Mouse (Mus musculus): Measurements from ENCODE around the gene Spg21.

DNA sequence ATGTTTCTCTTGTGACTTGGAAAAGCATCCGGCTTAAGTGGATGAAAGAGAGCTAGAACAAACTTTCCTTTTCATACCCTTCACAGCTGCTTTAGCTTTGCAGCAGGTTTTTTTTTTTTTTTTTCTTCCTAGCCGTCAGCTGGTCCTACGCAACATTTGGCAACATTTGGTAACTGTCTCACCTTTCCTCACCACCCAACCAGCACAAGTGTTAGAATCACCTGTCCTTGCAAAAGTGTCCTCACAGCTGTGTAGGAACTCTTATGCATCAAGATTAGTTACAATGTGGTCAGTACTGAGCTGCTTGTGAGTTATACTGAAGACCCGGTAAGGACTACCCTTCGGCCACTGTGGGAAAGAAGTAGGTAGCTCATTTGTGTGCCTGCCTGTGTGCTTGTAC lies 1.8 kb downstream of the Spg21 start:
- TF ChIP-seq CTCF (IDR thresholded peaks at IDR 0.05; ENCODE audit: borderline replicate concordance, extremely low read depth, insufficient read depth, insufficient read length): no peak
- no peak for TF ChIP-seq POLR2A (IDR thresholded peaks at IDR 0.05; ENCODE audit: borderline replicate concordance, extremely low read depth, insufficient read depth, insufficient read length, poor library complexity, severe bottlenecking)

Measured in brain, embryonic 14.5 days (tissue).